Comparison of ENCODE assay signal across 9 mouse cellular contexts in genomic region chr14:54429332-54430093, GRCm38 (mm10). TPM values are rescaled to one million over a fixed set of nuclear protein-coding genes. Genes with fewer than 3 reads are reported as not detected.
DNase-seq lines count a peak whose midpoint lies in the region; ATAC-seq and TF ChIP-seq lines count a peak whose summit lies in the region.
"Had no signal": no experiment of that assay in that cellular context is flagged by ENCODE, and none has a peak within 500 bp of the region (broad histone marks: within the 10 kb centered on the region; RNA-seq: fewer than 3 reads in every experiment).

No protein-coding gene starts in this region.

- H3K27ac ChIP-seq in liver, adult 2 months (replicated peaks; ENCODE audit: insufficient read depth, low read depth, low read length), result peak overlapping the region; percentile 78
- H3K27ac ChIP-seq in forebrain, embryonic 10.5 days, result peak overlapping the region; percentile 96; the same call in 1 of the 2 replicates
- H3K27ac ChIP-seq in intestine, embryonic 16.5 days (ENCODE audit: low read length), result peak overlapping the region; percentile 94
- no peak overlapping the region for H3K27ac ChIP-seq in neural tube, embryonic 11.5 days (ENCODE audit: low read depth, low read length)

- ATAC-seq in intestine, embryonic 16.5 days, result no peak
- no peak for ATAC-seq in neural tube, embryonic 11.5 days (ENCODE audit: insufficient read depth, low FRiP score, low TSS enrichment)

- peaks cover 23% of the 10 kb centered on the region for H3K4me1 ChIP-seq in liver, adult 2 months (ENCODE audit: control insufficient read depth, insufficient read depth, low read length)
- H3K4me1 ChIP-seq in forebrain, embryonic 10.5 days, result peaks cover 73% of the 10 kb centered on the region
- H3K4me1 ChIP-seq in intestine, embryonic 16.5 days (ENCODE audit: control insufficient read depth, insufficient read depth, low read length), result peaks cover 38% of the 10 kb centered on the region
- H3K4me1 ChIP-seq in neural tube, embryonic 11.5 days (ENCODE audit: control insufficient read depth, insufficient read depth, low read length), result peaks cover 18% of the 10 kb centered on the region

- no peaks in the 10 kb centered on the region for H3K9me3 ChIP-seq in forebrain, embryonic 10.5 days
- no peaks in the 10 kb centered on the region for H3K9me3 ChIP-seq in intestine, embryonic 16.5 days (ENCODE audit: control insufficient read depth, low read length)
- H3K9me3 ChIP-seq in neural tube, embryonic 11.5 days (ENCODE audit: control insufficient read depth, low read length), result no peaks in the 10 kb centered on the region

- peak; percentile 66 for DNase-seq in liver, adult 2 months (ENCODE audit: extremely low read depth, low read depth, low spot score)
- DNase-seq in liver, result no peak
- DNase-seq in forebrain, embryonic 10.5 days (ENCODE audit: extremely low spot score, low spot score), result no peak
- DNase-seq in neural tube, embryonic 11.5 days (ENCODE audit: low spot score), result no peak
- no peak for DNase-seq in embryo, embryonic 10.5 days (ENCODE audit: low spot score)
- no peak for DNase-seq in gastrocnemius, postnatal 14 days
- DNase-seq in left cerebral cortex, adult 18-20 months (ENCODE audit: low spot score in 2 of 2), result no peak
- DNase-seq: kidney, postnatal 36 days had no signal

- no peak overlapping the region for H3K4me3 ChIP-seq in liver, adult 2 months (ENCODE audit: insufficient read depth, low read depth, low read length)
- peak overlapping the region; percentile 75; the same call in 1 of the 2 replicates for H3K4me3 ChIP-seq in forebrain, embryonic 10.5 days
- no peak overlapping the region for H3K4me3 ChIP-seq in intestine, embryonic 16.5 days (ENCODE audit: low read length)
- H3K4me3 ChIP-seq in neural tube, embryonic 11.5 days (ENCODE audit: low read depth, low read length), result no peak overlapping the region

- H3K27me3 ChIP-seq in liver, adult 2 months (ENCODE audit: control insufficient read depth, insufficient read depth, low read length), result no peaks in the 10 kb centered on the region
- H3K27me3 ChIP-seq in forebrain, embryonic 10.5 days (ENCODE audit: poor library complexity, severe bottlenecking), result peaks cover 28% of the 10 kb centered on the region
- no peaks in the 10 kb centered on the region for H3K27me3 ChIP-seq in intestine, embryonic 16.5 days (replicated peaks; ENCODE audit: control insufficient read depth, insufficient read depth, low read length)
- no peaks in the 10 kb centered on the region for H3K27me3 ChIP-seq in neural tube, embryonic 11.5 days (ENCODE audit: control insufficient read depth, insufficient read depth, low read length)

- no peak for TF ChIP-seq POLR2A in liver, adult 2 months (IDR thresholded peaks at IDR 0.05; ENCODE audit: extremely low read depth, insufficient read depth, low read length)

- no peak overlapping the region for H3K9ac ChIP-seq in liver, adult 2 months (ENCODE audit: low read depth, low read length)
- peak overlapping the region; percentile 94; the same call in 1 of the 2 replicates for H3K9ac ChIP-seq in intestine, embryonic 16.5 days (ENCODE audit: low read depth, low read length)
- H3K9ac ChIP-seq in neural tube, embryonic 11.5 days (ENCODE audit: low read length), result no peak overlapping the region; the same call in 1 of the 2 replicates

- peaks cover 5% of the 10 kb centered on the region; the same call in 1 of the 2 replicates for H3K79me2 ChIP-seq in liver, adult 2 months (ENCODE audit: control insufficient read depth, insufficient read depth, low read length)

- WGBS in liver, adult 2 months, result 57% methylated on average over 7 of the region's 7 CpGs
- 68% methylated on average over 7 of the region's 7 CpGs for WGBS in forebrain, embryonic 10.5 days
- 47% methylated on average over 7 of the region's 7 CpGs for WGBS in intestine, embryonic 16.5 days
- WGBS in neural tube, embryonic 11.5 days, result 70% methylated on average over 7 of the region's 7 CpGs

- no peak for TF ChIP-seq CTCF in liver, adult 2 months (IDR thresholded peaks at IDR 0.05; ENCODE audit: low read depth, low read length)

- H3K4me2 ChIP-seq in intestine, embryonic 16.5 days (ENCODE audit: low read depth, low read length), result 0 out of 2 replicates have a peak overlapping the region, but pooled peaks have one; percentile 90
- peak overlapping the region; percentile 65 for H3K4me2 ChIP-seq in neural tube, embryonic 11.5 days (ENCODE audit: low read depth)

- no peaks in the 10 kb centered on the region; the same call in 1 of the 2 replicates for H3K36me3 ChIP-seq in liver, adult 2 months (ENCODE audit: control insufficient read depth, insufficient read depth, low read length)
- peaks cover 24% of the 10 kb centered on the region for H3K36me3 ChIP-seq in forebrain, embryonic 10.5 days (replicated peaks)
- H3K36me3 ChIP-seq in intestine, embryonic 16.5 days (ENCODE audit: control insufficient read depth, insufficient read depth, low read length), result no peaks in the 10 kb centered on the region; the same call in 1 of the 2 replicates
- H3K36me3 ChIP-seq in neural tube, embryonic 11.5 days (ENCODE audit: control insufficient read depth, insufficient read depth, low read length), result no peaks in the 10 kb centered on the region

- intact Hi-C loops in gastrocnemius, postnatal 14 days (cut with DNase I; ENCODE audit: low total_unique reads), result no loop called here

RNA-seq across cellular contexts. Expression of gene Mmp14, which starts 1.9 kb away (rescaled TPM):
- total RNA-seq in liver, adult 2 months (2014; rRNA removed), result 9.0 and 12.4 TPM in 2 replicates
- polyA plus RNA-seq in liver, adult 2 months (2012; rRNA removed), result 44.0 and 52.6 TPM in 2 replicates
- 52.4 and 54.6 TPM in 2 replicates for polyA plus RNA-seq in forebrain, embryonic 10.5 days (2016; fragmentation: Nextera tagmentation; extraction: Ambion mirVana)
- polyA plus RNA-seq in intestine, embryonic 16.5 days (2015; fragmentation: Nextera tagmentation; extraction: Ambion mirVana), result 89.7 and 90.7 TPM in 2 replicates
- polyA plus RNA-seq in neural tube, embryonic 11.5 days (2014; fragmentation: Nextera tagmentation; extraction: Ambion mirVana), result 69.6 and 70.6 TPM in 2 replicates
- 10 to 100 TPM; 52.0 to 68.1 TPM for total RNA-seq in gastrocnemius, postnatal 14 days (2021)
- 10 to 100 TPM; 12.0 to 12.6 TPM for total RNA-seq in left cerebral cortex, adult 18-20 months (2021)

RNA-seq across cellular contexts. Expression of gene Mrpl52, which starts 2.8 kb away (rescaled TPM):
- total RNA-seq in liver, adult 2 months (2014; rRNA removed), result 77.8 and 85.8 TPM in 2 replicates
- polyA plus RNA-seq in liver, adult 2 months (2012; rRNA removed), result 876 and 1,262 TPM in 2 replicates
- polyA plus RNA-seq in forebrain, embryonic 10.5 days (2016; fragmentation: Nextera tagmentation; extraction: Ambion mirVana), result 200 and 201 TPM in 2 replicates
- 249 and 267 TPM in 2 replicates for polyA plus RNA-seq in intestine, embryonic 16.5 days (2015; fragmentation: Nextera tagmentation; extraction: Ambion mirVana)
- 190 and 216 TPM in 2 replicates for polyA plus RNA-seq in neural tube, embryonic 11.5 days (2014; fragmentation: Nextera tagmentation; extraction: Ambion mirVana)
- total RNA-seq in gastrocnemius, postnatal 14 days (2021), result 100 to 1,000 TPM; 107 to 116 TPM
- 10 to 100 TPM; 89.2 to 93.8 TPM for total RNA-seq in left cerebral cortex, adult 18-20 months (2021)

RNA-seq across cellular contexts. Expression of gene Slc7a7, which starts 11.9 kb away (rescaled TPM):
- 2.2 and 2.3 TPM in 2 replicates for total RNA-seq in liver, adult 2 months (2014; rRNA removed)
- polyA plus RNA-seq in liver, adult 2 months (2012; rRNA removed), result 2.6 and 4.1 TPM in 2 replicates
- 4.1 and 4.3 TPM in 2 replicates for polyA plus RNA-seq in forebrain, embryonic 10.5 days (2016; fragmentation: Nextera tagmentation; extraction: Ambion mirVana)
- polyA plus RNA-seq in intestine, embryonic 16.5 days (2015; fragmentation: Nextera tagmentation; extraction: Ambion mirVana), result 93.8 and 111 TPM in 2 replicates
- polyA plus RNA-seq in neural tube, embryonic 11.5 days (2014; fragmentation: Nextera tagmentation; extraction: Ambion mirVana), result 4.5 and 4.8 TPM in 2 replicates
- 1 to 10 TPM; 2.9 to 3.4 TPM for total RNA-seq in gastrocnemius, postnatal 14 days (2021)
- 1 to 10 TPM; 2.3 to 4.0 TPM for total RNA-seq in left cerebral cortex, adult 18-20 months (2021)

RNA-seq across cellular contexts. Expression of gene Lrp10, which starts 34.4 kb away (rescaled TPM):
- total RNA-seq in liver, adult 2 months (2014; rRNA removed), result 7.1 and 10.4 TPM in 2 replicates
- 41.3 and 50.3 TPM in 2 replicates for polyA plus RNA-seq in liver, adult 2 months (2012; rRNA removed)
- 23.8 and 24.4 TPM in 2 replicates for polyA plus RNA-seq in forebrain, embryonic 10.5 days (2016; fragmentation: Nextera tagmentation; extraction: Ambion mirVana)
- 53.4 and 65.3 TPM in 2 replicates for polyA plus RNA-seq in intestine, embryonic 16.5 days (2015; fragmentation: Nextera tagmentation; extraction: Ambion mirVana)
- polyA plus RNA-seq in neural tube, embryonic 11.5 days (2014; fragmentation: Nextera tagmentation; extraction: Ambion mirVana), result 24.5 and 26.6 TPM in 2 replicates
- 10 to 100 TPM; 33.5 to 37.2 TPM for total RNA-seq in gastrocnemius, postnatal 14 days (2021)
- total RNA-seq in left cerebral cortex, adult 18-20 months (2021), result 10 to 100 TPM; 21.1 to 22.2 TPM

RNA-seq across cellular contexts. Expression of gene Rem2, which starts 46.4 kb away (rescaled TPM):
- not detected in 2 replicates for total RNA-seq in liver, adult 2 months (2014; rRNA removed)
- 0.10 TPM in 1 of 2 replicates, not detected in the other for polyA plus RNA-seq in liver, adult 2 months (2012; rRNA removed)
- polyA plus RNA-seq in forebrain, embryonic 10.5 days (2016; fragmentation: Nextera tagmentation; extraction: Ambion mirVana), result 12.5 TPM in 2 replicates
- 1.2 and 1.6 TPM in 2 replicates for polyA plus RNA-seq in intestine, embryonic 16.5 days (2015; fragmentation: Nextera tagmentation; extraction: Ambion mirVana)
- polyA plus RNA-seq in neural tube, embryonic 11.5 days (2014; fragmentation: Nextera tagmentation; extraction: Ambion mirVana), result 23.3 and 26.2 TPM in 2 replicates
- not detected for total RNA-seq in gastrocnemius, postnatal 14 days (2021)
- total RNA-seq in left cerebral cortex, adult 18-20 months (2021), result 1 to 10 TPM; 4.2 to 7.5 TPM

Comparison
In these comparisons a context has a peak if more than half of its experiments do, and no peak if none do; other contexts are left out.
1. RNA of gene Slc7a7, which starts 11.9 kb away (polyA plus RNA-seq): 93.8 to 111 TPM in intestine, embryonic 16.5 days; 4.5 to 4.8 TPM in neural tube, embryonic 11.5 days, 4.1 to 4.3 TPM in forebrain, embryonic 10.5 days and 2.6 to 4.1 TPM in liver, adult 2 months; every median in the first group is over 10 times any median in the second.